Mouse (Mus musculus): ENCODE results near the gene Golgb1. TPM values are rescaled to one million over a fixed set of nuclear protein-coding genes. Genes with fewer than 3 reads are reported as not detected.
A peak's percentile ranks its signal among the peaks of the same experiment; 100 is the strongest.

Gene Golgb1
- total and polyA plus RNA-seq, 3 experiments = 16.8 to 35.0 (median 34.1) TPM

DNA sequence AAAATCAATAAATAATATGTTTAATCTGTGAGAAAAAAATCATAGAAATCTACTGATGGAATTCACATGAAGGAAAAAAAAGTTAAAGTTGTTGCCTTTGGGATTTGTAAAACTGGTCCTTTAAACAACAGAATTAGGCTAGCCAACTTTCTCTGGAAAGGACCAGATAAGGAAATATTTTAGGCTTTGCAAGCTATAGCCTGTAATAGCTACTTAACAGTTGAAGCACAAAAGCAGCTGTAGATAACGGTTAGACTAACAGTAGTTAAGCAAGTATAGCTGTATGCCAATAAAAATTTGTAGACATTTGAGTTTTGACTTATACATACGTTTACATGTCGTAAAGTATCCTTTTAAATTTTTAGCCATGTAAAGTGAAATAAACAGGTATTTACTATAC, 11.4 kb upstream of the Golgb1 start (continued):
- TF ChIP-seq ETS1 (IDR thresholded peaks at IDR 0.05; ENCODE audit: low read depth, low read length) = peak; percentile 35; the same call in 1 of the 2 replicates
- TF ChIP-seq MYC (IDR thresholded peaks at IDR 0.05; ENCODE audit: low read depth, low read length) = no peak
- TF ChIP-seq KAT2A (conservative IDR thresholded peaks at IDR 0.05; ENCODE audit: low read depth, low read length) = no peak
- peak; percentile 56 to 58; a peak in 3 of 4 replicates for TF ChIP-seq EP300 (IDR thresholded peaks at IDR 0.05; ENCODE audit: low read depth in 1 of 2, low read length in 2 of 2)
- TF ChIP-seq GABPA (IDR thresholded peaks at IDR 0.05; ENCODE audit: low read depth, low read length) = no peak
- no peak for TF ChIP-seq BHLHE40 (IDR thresholded peaks at IDR 0.05; ENCODE audit: borderline replicate concordance, low read depth, low read length)
- TF ChIP-seq TAL1 (IDR thresholded peaks at IDR 0.05; ENCODE audit: low read length) = no peak
- TF ChIP-seq ZMIZ1 (IDR thresholded peaks at IDR 0.05; ENCODE audit: low read depth, low read length) = no peak
- TF ChIP-seq ELF1 (IDR thresholded peaks at IDR 0.05; ENCODE audit: low read depth, low read length) = no peak
- TF ChIP-seq CHD2 (IDR thresholded peaks at IDR 0.05; ENCODE audit: low read length) = no peak
- no peak for TF ChIP-seq RCOR1 (IDR thresholded peaks at IDR 0.05; ENCODE audit: low read depth, low read length)

DNA sequence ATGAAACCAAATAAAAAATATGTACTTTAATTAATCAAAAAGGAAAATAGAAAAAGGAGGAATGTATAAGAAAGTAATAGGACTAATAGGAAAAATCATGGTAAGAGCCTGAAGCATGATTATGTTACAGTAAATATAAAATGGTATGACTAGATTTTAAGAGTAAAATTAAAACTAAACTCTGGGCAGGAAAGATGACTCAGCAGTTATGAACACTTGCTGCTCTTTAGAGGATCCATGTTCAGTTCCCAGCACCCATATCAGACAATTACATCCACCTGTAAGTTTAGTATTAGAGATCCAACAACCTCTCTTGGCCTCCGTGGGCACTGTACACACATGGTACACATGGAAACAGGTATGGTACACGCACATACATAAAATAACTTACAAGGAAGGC, 5.5 kb upstream of the Golgb1 start:
- no peaks in the 10 kb centered on the region for H3K27me3 ChIP-seq (ENCODE audit: control insufficient read depth in 1 of 2, insufficient read depth in 2 of 2, low read length in 2 of 2)
- no peak for DNase-seq (ENCODE audit: low read depth, low spot score)
- TF ChIP-seq MAFK (IDR thresholded peaks at IDR 0.05; ENCODE audit: borderline replicate concordance, low read depth, low read length) (peak; percentile 55; the same call in 1 of the 2 replicates), MXI1 (IDR thresholded peaks at IDR 0.05; ENCODE audit: low read depth, low read length) (no peak)
- peaks cover 2 to 10% of the 10 kb centered on the region in 2 experiments; a peak in 3 of 4 replicates for H3K36me3 ChIP-seq (ENCODE audit: control insufficient read depth in 1 of 2, insufficient read depth in 2 of 2, low read length in 2 of 2)
- H3K4me1 ChIP-seq (ENCODE audit: control insufficient read depth in 1 of 2, insufficient read depth in 2 of 2, low read length in 2 of 2) = peaks cover 0 to 6% of the 10 kb centered on the region in 2 experiments; a peak in 2 of 4 replicates
- no peaks in the 10 kb centered on the region for H3K9me3 ChIP-seq (replicated peaks; ENCODE audit: insufficient read depth, low read length)
- H3K4me3 ChIP-seq (ENCODE audit: control insufficient read depth in 1 of 2, insufficient read depth in 1 of 2, low read depth in 2 of 2, low read length in 2 of 2) = no peak overlapping the region
- H3K9ac ChIP-seq (ENCODE audit: control insufficient read depth, low read depth, low read length, poor library complexity, severe bottlenecking) = no peak overlapping the region
- no peak overlapping the region for H3K27ac ChIP-seq (ENCODE audit: control insufficient read depth, low read depth, low read length)
- H3K79me2 ChIP-seq (ENCODE audit: control insufficient read depth, insufficient read depth, low read length, poor library complexity) = peaks cover 7% of the 10 kb centered on the region

DNA sequence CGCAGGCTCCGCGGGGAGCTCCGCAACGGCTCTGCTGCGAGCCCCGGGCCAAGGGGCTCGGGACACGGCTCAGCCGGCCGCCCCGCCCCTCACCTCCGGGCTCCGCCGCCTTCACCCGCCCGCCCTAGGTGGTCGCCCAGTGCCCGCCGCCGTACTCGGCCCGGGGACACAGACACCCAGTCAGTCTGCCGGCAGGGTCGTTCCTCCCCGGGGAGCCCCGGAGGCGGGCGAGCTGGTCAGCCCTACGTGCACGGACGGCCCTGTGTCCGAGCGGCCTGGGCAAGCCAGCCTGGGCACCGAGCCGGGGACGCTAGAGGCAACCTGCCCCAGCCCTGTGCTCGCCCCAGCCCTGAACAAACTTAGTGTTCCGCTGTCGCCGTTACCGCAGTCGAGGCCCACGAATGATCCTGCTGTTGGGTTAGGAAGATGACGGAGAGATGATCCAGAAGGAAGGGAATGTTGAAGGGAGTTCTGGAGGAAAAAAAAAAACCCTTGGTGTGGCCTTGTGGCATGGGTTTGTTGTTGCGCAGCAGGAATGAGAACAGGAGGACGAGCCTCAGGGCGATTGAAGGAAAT, 424 bp downstream of the Golgb1 start:
- Histone ChIP-seq H3K9ac (ENCODE audit: control insufficient read depth, low read depth, low read length, poor library complexity, severe bottlenecking) (peak overlapping the region; percentile 96), H3K36me3 (ENCODE audit: control insufficient read depth in 1 of 2, insufficient read depth in 2 of 2, low read length in 2 of 2) (peaks cover 0 to 12% of the 10 kb centered on the region in 2 experiments; a peak in 2 of 4 replicates), H3K4me3 (ENCODE audit: control insufficient read depth in 1 of 2, insufficient read depth in 1 of 2, low read depth in 2 of 2, low read length in 2 of 2) (peak overlapping the region; percentile 94 to 100), H3K27me3 (ENCODE audit: control insufficient read depth in 1 of 2, insufficient read depth in 2 of 2, low read length in 2 of 2) (no peaks in the 10 kb centered on the region), H3K27ac (ENCODE audit: control insufficient read depth, low read depth, low read length) (no peak overlapping the region; the same call in 1 of the 2 replicates), H3K4me1 (ENCODE audit: control insufficient read depth in 1 of 2, insufficient read depth in 2 of 2, low read length in 2 of 2) (peaks cover 0 to 10% of the 10 kb centered on the region in 2 experiments; a peak in 2 of 4 replicates), H3K79me2 (ENCODE audit: control insufficient read depth, insufficient read depth, low read length, poor library complexity) (peaks cover 18% of the 10 kb centered on the region), H3K9me3 (replicated peaks; ENCODE audit: insufficient read depth, low read length) (no peaks in the 10 kb centered on the region)
- TF ChIP-seq CTCF (IDR thresholded peaks at IDR 0.05 in 2 of 3, conservative IDR thresholded peaks at IDR 0.05 in 1 of 3; ENCODE audit: control insufficient read depth in 1 of 3, insufficient read depth in 1 of 3, low read depth in 2 of 3, low read length in 3 of 3, poor library complexity in 1 of 3, severe bottlenecking in 1 of 3) (no peak), TAL1 (IDR thresholded peaks at IDR 0.05; ENCODE audit: low read length) (no peak), POLR2A (IDR thresholded peaks at IDR 0.05; ENCODE audit: control insufficient read depth in 1 of 2, insufficient read depth in 1 of 2, low read depth in 1 of 2, low read length in 2 of 2, poor library complexity in 1 of 2) (0 out of 4 replicates have a peak, but pooled peaks of 1 of the 2 experiments have one; percentile 48), ETS1 (IDR thresholded peaks at IDR 0.05; ENCODE audit: low read depth, low read length) (no peak), ZC3H11A (IDR thresholded peaks at IDR 0.05; ENCODE audit: low read depth, low read length) (no peak), RCOR1 (IDR thresholded peaks at IDR 0.05; ENCODE audit: low read depth, low read length) (no peak), POLR2AphosphoS5 (IDR thresholded peaks at IDR 0.05; ENCODE audit: borderline replicate concordance, low read depth, low read length) (no peak)
- DNase-seq (ENCODE audit: low read depth, low spot score) = no peak

Data from MEL (cell line).